8 mouse cellular contexts compared by ENCODE assay signal in the genomic region with DNA sequence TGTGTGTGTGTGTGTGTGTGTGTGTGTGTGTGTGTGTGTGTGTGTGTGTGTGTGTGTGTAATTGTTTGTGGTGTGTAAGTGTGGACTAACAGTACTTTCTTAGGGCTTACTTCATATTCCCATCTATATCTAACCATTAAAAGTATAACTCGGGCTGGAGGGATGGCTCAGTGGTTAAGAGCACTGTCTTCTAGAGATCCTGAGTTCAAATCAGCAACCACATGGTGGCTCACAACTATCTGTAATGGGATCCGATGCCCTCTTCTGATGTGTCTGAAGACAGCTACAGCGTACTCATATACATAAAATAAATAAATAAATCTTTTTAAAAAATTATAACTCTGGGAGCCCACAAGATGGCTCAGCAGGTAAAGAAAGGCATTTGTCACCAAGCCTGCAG. TPM values are rescaled to one million over a fixed set of nuclear protein-coding genes. Genes with fewer than 3 reads are reported as not detected.
A peak's percentile ranks its signal among the peaks of the same experiment; 100 is the strongest.
DNase-seq lines count a peak whose midpoint lies in the region; ATAC-seq lines count a peak whose summit lies in the region.
"Not testable (repeated sequence)": the region's sequence is repeated elsewhere in the genome, so short reads cannot be mapped to it uniquely, and the experiment has no call there.
"Had no signal": no experiment of that assay in that cellular context is flagged by ENCODE, and none has a peak within 500 bp of the region (broad histone marks: within the 10 kb centered on the region; RNA-seq: fewer than 3 reads in every experiment).

No protein-coding gene starts in this region.

- DNase-seq in cerebellum, adult 9-11 months, result peak; percentile 35
- DNase-seq in forebrain, embryonic 11.5 days (ENCODE audit: low spot score), result not testable (repeated sequence)
- peak; percentile 49 for DNase-seq in induced T-regulatory cell, adult 2 months (ENCODE audit: low read depth)

- H3K27ac ChIP-seq in forebrain, embryonic 11.5 days (ENCODE audit: low read depth, low read length); heart, embryonic 15.5 days; midbrain, embryonic 13.5 days; neural tube, embryonic 15.5 days (replicated peaks): not testable (repeated sequence)
- H3K27ac ChIP-seq in liver, embryonic 12.5 days, result peak overlapping the region; percentile 60; the same call in 1 of the 2 replicates

- H3K4me2 ChIP-seq in forebrain, embryonic 11.5 days (ENCODE audit: low read depth, low read length, severe bottlenecking); midbrain, embryonic 13.5 days (replicated peaks): not testable (repeated sequence)
- H3K4me2 ChIP-seq in heart, embryonic 15.5 days, result peak overlapping the region; percentile 87
- peak overlapping the region; percentile 75 for H3K4me2 ChIP-seq in liver, embryonic 12.5 days
- H3K4me2 ChIP-seq in neural tube, embryonic 15.5 days, result peak overlapping the region; percentile 74; the same call in 1 of the 2 replicates

- H3K9ac ChIP-seq in forebrain, embryonic 11.5 days (ENCODE audit: low read length); heart, embryonic 15.5 days; liver, embryonic 12.5 days; midbrain, embryonic 13.5 days (replicated peaks); neural tube, embryonic 15.5 days (replicated peaks): not testable (repeated sequence)

- not testable (repeated sequence) for H3K27me3 ChIP-seq in forebrain, embryonic 11.5 days (ENCODE audit: control insufficient read depth, insufficient read depth, low read length); heart, embryonic 15.5 days; liver, embryonic 12.5 days (replicated peaks); midbrain, embryonic 13.5 days; neural tube, embryonic 15.5 days (replicated peaks)

- not testable (repeated sequence) for H3K9me3 ChIP-seq in forebrain, embryonic 11.5 days (ENCODE audit: control insufficient read depth, low read length); heart, embryonic 15.5 days (replicated peaks); liver, embryonic 12.5 days (replicated peaks); midbrain, embryonic 13.5 days; neural tube, embryonic 15.5 days (replicated peaks)

- ATAC-seq in forebrain, embryonic 11.5 days (replicated peaks; ENCODE audit: low FRiP score), result 0 out of 2 replicates have a peak, but pooled peaks have one; percentile 24
- ATAC-seq in heart, embryonic 15.5 days (replicated peaks; ENCODE audit: insufficient number of reproducible peaks, insufficient read depth, low FRiP score, low read depth); liver, embryonic 12.5 days: not testable (repeated sequence)
- ATAC-seq in midbrain, embryonic 13.5 days, result peak; percentile 48; the same call in 1 of the 2 replicates
- ATAC-seq in neural tube, embryonic 15.5 days (ENCODE audit: low FRiP score), result peak; percentile 21; the same call in 1 of the 2 replicates

- not testable (repeated sequence) for H3K4me1 ChIP-seq in forebrain, embryonic 11.5 days (replicated peaks; ENCODE audit: control insufficient read depth, insufficient read depth, low read length)
- H3K4me1 ChIP-seq in heart, embryonic 15.5 days (replicated peaks), result peaks cover 33% of the 10 kb centered on the region
- peaks cover 41% of the 10 kb centered on the region for H3K4me1 ChIP-seq in liver, embryonic 12.5 days
- peaks cover 35% of the 10 kb centered on the region for H3K4me1 ChIP-seq in midbrain, embryonic 13.5 days (replicated peaks)
- H3K4me1 ChIP-seq in neural tube, embryonic 15.5 days, result peaks cover 36% of the 10 kb centered on the region

- not testable (repeated sequence) for H3K36me3 ChIP-seq in forebrain, embryonic 11.5 days (ENCODE audit: control insufficient read depth, insufficient read depth, low read length); heart, embryonic 15.5 days; midbrain, embryonic 13.5 days; neural tube, embryonic 15.5 days
- H3K36me3 ChIP-seq in liver, embryonic 12.5 days, result peaks cover 26% of the 10 kb centered on the region

- not testable (repeated sequence) for H3K4me3 ChIP-seq in forebrain, embryonic 11.5 days (ENCODE audit: low read depth, low read length); heart, embryonic 15.5 days; midbrain, embryonic 13.5 days (replicated peaks)
- H3K4me3 ChIP-seq in liver, embryonic 12.5 days, result peak overlapping the region; percentile 78
- peak overlapping the region; percentile 100; the same call in 1 of the 2 replicates for H3K4me3 ChIP-seq in neural tube, embryonic 15.5 days (replicated peaks)

- 89% methylated on average over 3 of the region's 3 CpGs for WGBS in forebrain, embryonic 11.5 days
- 61% methylated on average over 3 of the region's 3 CpGs for WGBS in heart, embryonic 15.5 days
- WGBS in liver, embryonic 12.5 days (ENCODE audit: insufficient replicate concordance), result 50% methylated on average over 3 of the region's 3 CpGs
- 73% methylated on average over 3 of the region's 3 CpGs for WGBS in midbrain, embryonic 13.5 days
- 67% methylated on average over 3 of the region's 3 CpGs for WGBS in neural tube, embryonic 15.5 days

RNA-seq across cellular contexts. Expression of a gene that starts 0.7 kb away (rescaled TPM):
- polyA plus RNA-seq in forebrain, embryonic 11.5 days (2014; fragmentation: Nextera tagmentation; extraction: Ambion mirVana), result 41.5 and 50.8 TPM in 2 replicates
- 50.6 and 63.6 TPM in 2 replicates for polyA plus RNA-seq in heart, embryonic 15.5 days (2015; fragmentation: Nextera tagmentation; extraction: Ambion mirVana)
- 55.2 and 57.6 TPM in 2 replicates for polyA plus RNA-seq in liver, embryonic 12.5 days (2016; fragmentation: Nextera tagmentation; extraction: Ambion mirVana)
- polyA plus RNA-seq in midbrain, embryonic 13.5 days (2015; fragmentation: Nextera tagmentation; extraction: Ambion mirVana), result 75.5 and 83.2 TPM in 2 replicates
- 44.1 and 57.0 TPM in 2 replicates for polyA plus RNA-seq in neural tube, embryonic 15.5 days (2015; fragmentation: Nextera tagmentation; extraction: Ambion mirVana)

RNA-seq across cellular contexts. Expression of a gene that starts 22.4 kb away (rescaled TPM):
- polyA plus RNA-seq in forebrain, embryonic 11.5 days (2014; fragmentation: Nextera tagmentation; extraction: Ambion mirVana), result 14.6 and 15.0 TPM in 2 replicates
- polyA plus RNA-seq in heart, embryonic 15.5 days (2015; fragmentation: Nextera tagmentation; extraction: Ambion mirVana), result 10.4 and 12.9 TPM in 2 replicates
- polyA plus RNA-seq in liver, embryonic 12.5 days (2016; fragmentation: Nextera tagmentation; extraction: Ambion mirVana), result 9.1 and 10.2 TPM in 2 replicates
- 15.6 and 15.9 TPM in 2 replicates for polyA plus RNA-seq in midbrain, embryonic 13.5 days (2015; fragmentation: Nextera tagmentation; extraction: Ambion mirVana)
- polyA plus RNA-seq in neural tube, embryonic 15.5 days (2015; fragmentation: Nextera tagmentation; extraction: Ambion mirVana), result 12.1 and 14.5 TPM in 2 replicates

RNA-seq across cellular contexts. Expression of a gene that starts 35.4 kb away (rescaled TPM):
- not detected in 2 replicates for polyA plus RNA-seq in forebrain, embryonic 11.5 days (2014; fragmentation: Nextera tagmentation; extraction: Ambion mirVana)
- 0.09 TPM in 2 replicates for polyA plus RNA-seq in heart, embryonic 15.5 days (2015; fragmentation: Nextera tagmentation; extraction: Ambion mirVana)
- polyA plus RNA-seq in liver, embryonic 12.5 days (2016; fragmentation: Nextera tagmentation; extraction: Ambion mirVana), result 0.31 and 0.37 TPM in 2 replicates
- polyA plus RNA-seq in midbrain, embryonic 13.5 days (2015; fragmentation: Nextera tagmentation; extraction: Ambion mirVana), result not detected in 2 replicates
- 0.14 and 0.23 TPM in 2 replicates for polyA plus RNA-seq in neural tube, embryonic 15.5 days (2015; fragmentation: Nextera tagmentation; extraction: Ambion mirVana)
- polyA plus RNA-seq: CD4-positive, CD25-positive, alpha-beta regulatory T cell, adult 4 months had no signal
